Mouse (Mus musculus): ENCODE measurements around the gene Cry1. TPM values are rescaled to one million over a fixed set of nuclear protein-coding genes. Genes with fewer than 3 reads are reported as not detected.

Cry1 gene
- total and polyA plus RNA-seq, 3 experiments: 0.11 TPM; not detected in 2

- H3K4me1 ChIP-seq (ENCODE audit: insufficient read depth, low read depth, low read length): peaks cover 24% of the 10 kb centered on the region
- H3K36me3 ChIP-seq (replicated peaks): peaks cover 4% of the 10 kb centered on the region
- no peaks in the 10 kb centered on the region for H3K9me3 ChIP-seq (replicated peaks)
- no peaks in the 10 kb centered on the region; the same call in 1 of the 2 replicates for H3K27me3 ChIP-seq (ENCODE audit: insufficient read depth, low read length)
- peak; percentile 4 for DNase-seq (ENCODE audit: low spot score)
- no peak for TF ChIP-seq GATA1 (IDR thresholded peaks at IDR 0.05; ENCODE audit: borderline replicate concordance, low read length)
- no peak for TF ChIP-seq CTCF (IDR thresholded peaks at IDR 0.05; ENCODE audit: low read depth, low read length)
- no peak for TF ChIP-seq TAL1 (conservative IDR thresholded peaks at IDR 0.05; ENCODE audit: low read depth, low read length)
- TF ChIP-seq POLR2AphosphoS5 (IDR thresholded peaks at IDR 0.05; ENCODE audit: insufficient replicate concordance, low read depth, low read length): no peak
- no peak for TF ChIP-seq GATA2 (IDR thresholded peaks at IDR 0.05; ENCODE audit: borderline replicate concordance, low read depth, low read length)
- peak; percentile 25 for ATAC-seq (ENCODE audit: extremely low read depth, insufficient number of reproducible peaks, low FRiP score, poor library complexity, severe bottlenecking)
- H3K4me3 ChIP-seq (ENCODE audit: low read depth, low read length): peak overlapping the region; percentile 88
Measured at GRCm38 (mm10) chr10:85101841-85102240, 83.0 kb downstream of the Cry1 start.

Other genes starting within 250 kb of the Cry1 start
- 1.5 and 1.7 TPM in 2 replicates for gene Fhl4, start 82.6 kb downstream of the Cry1 start, total RNA-seq (2014; fragmentation: Nextera tagmentation)
- gene Fhl4, start 82.6 kb downstream of the Cry1 start, total RNA-seq (2017): 1.6 and 2.0 TPM in 2 replicates
- 0.04 TPM in 1 of 2 replicates, not detected in the other for gene Fhl4, start 82.6 kb downstream of the Cry1 start, polyA plus RNA-seq (2012)
- gene Tmem263, start 82.4 kb downstream of the Cry1 start, total RNA-seq (2014; fragmentation: Nextera tagmentation): 40.1 and 41.1 TPM in 2 replicates
- 30.0 and 32.1 TPM in 2 replicates for gene Tmem263, start 82.4 kb downstream of the Cry1 start, total RNA-seq (2017)
- gene Tmem263, start 82.4 kb downstream of the Cry1 start, polyA plus RNA-seq (2012): 25.2 and 28.5 TPM in 2 replicates
- gene Mterf2, start 57.0 kb downstream of the Cry1 start, total RNA-seq (2014; fragmentation: Nextera tagmentation): 13.8 and 15.4 TPM in 2 replicates
- 28.3 and 35.3 TPM in 2 replicates for gene Mterf2, start 57.0 kb downstream of the Cry1 start, total RNA-seq (2017)
- gene Mterf2, start 57.0 kb downstream of the Cry1 start, polyA plus RNA-seq (2012): 0.54 and 0.59 TPM in 2 replicates
- gene Btbd11, start 201.8 kb upstream of the Cry1 start, total RNA-seq (2014; fragmentation: Nextera tagmentation): not detected in 2 replicates
- gene Btbd11, start 201.8 kb upstream of the Cry1 start, total RNA-seq (2017): 0.12 and 0.16 TPM in 2 replicates
- not detected in 2 replicates for gene Btbd11, start 201.8 kb upstream of the Cry1 start, polyA plus RNA-seq (2012)